Mouse (Mus musculus): Measurements from ENCODE around the gene Rbm24. TPM values are rescaled to one million over a fixed set of nuclear protein-coding genes. Genes with fewer than 3 reads are reported as not detected.

Gene Rbm24
- polyA plus RNA-seq, 1 experiment from 2014 or later, result 0.11 TPM

GRCm38 (mm10) chr13:46468251-46468650, 50.0 kb downstream of the Rbm24 start:
- Histone ChIP-seq H3K27ac (ENCODE audit: low read depth) (no peak overlapping the region), H3K9ac (replicated peaks) (no peak overlapping the region), H3K4me3 (ENCODE audit: low read depth, low read length) (no peak overlapping the region), H3K27me3 (ENCODE audit: insufficient read depth, low read length) (no peaks in the 10 kb centered on the region), H3K4me1 (ENCODE audit: insufficient read depth) (no peaks in the 10 kb centered on the region), H3K36me3 (replicated peaks; ENCODE audit: insufficient read depth, low read length) (no peaks in the 10 kb centered on the region), H3K9me3 (ENCODE audit: low read length) (no peaks in the 10 kb centered on the region), H3K4me2 (ENCODE audit: low read depth, low read length) (no peak overlapping the region)
- TF ChIP-seq CTCF (IDR thresholded peaks at IDR 0.05; ENCODE audit: low read depth), result no peak
- TF ChIP-seq EP300 (IDR thresholded peaks at IDR 0.05; ENCODE audit: low read depth), result no peak
- ATAC-seq (no peak), DNase-seq (no peak)
- 57% methylated on average over 8 of the region's 8 CpGs for WGBS (ENCODE audit: insufficient replicate concordance)

- no peak overlapping the region for H3K4me2 ChIP-seq (ENCODE audit: low read depth, low read length)
- no peak for ATAC-seq
- no peak for TF ChIP-seq EP300 (IDR thresholded peaks at IDR 0.05; ENCODE audit: low read depth)
- TF ChIP-seq CTCF (IDR thresholded peaks at IDR 0.05; ENCODE audit: low read depth), result no peak
- H3K4me3 ChIP-seq (ENCODE audit: low read depth, low read length), result no peak overlapping the region
- H3K4me1 ChIP-seq (ENCODE audit: insufficient read depth), result no peaks in the 10 kb centered on the region
- no peak for DNase-seq
- H3K27ac ChIP-seq (ENCODE audit: low read depth), result no peak overlapping the region
- H3K9ac ChIP-seq (replicated peaks), result no peak overlapping the region
- no peaks in the 10 kb centered on the region for H3K27me3 ChIP-seq (ENCODE audit: insufficient read depth, low read length)
- no peaks in the 10 kb centered on the region for H3K9me3 ChIP-seq (ENCODE audit: low read length)
- 77% methylated on average over 2 of the region's 2 CpGs for WGBS (ENCODE audit: insufficient replicate concordance)
- no peaks in the 10 kb centered on the region for H3K36me3 ChIP-seq (replicated peaks; ENCODE audit: insufficient read depth, low read length)
These were observed 51.3 kb downstream of the Rbm24 start for GRCm38 (mm10) chr13:46469536-46469935.

Other genes starting within 250 kb of the Rbm24 start
- gene Stmnd1, start 144.7 kb upstream of the Rbm24 start, polyA plus RNA-seq (2015; fragmentation: Nextera tagmentation; extraction: Ambion mirVana), result not detected in 2 replicates
- 0.47 and 0.94 TPM in 2 replicates for gene Cap2, start 83.4 kb downstream of the Rbm24 start, polyA plus RNA-seq (2015; fragmentation: Nextera tagmentation; extraction: Ambion mirVana)

All from liver, postnatal 0 days (tissue).